Mouse (Mus musculus) kidney, adult 10 weeks (tissue): ENCODE data around the gene Edrf1. TPM values are rescaled to one million over a fixed set of nuclear protein-coding genes. Genes with fewer than 3 reads are reported as not detected.

ENCODE experiments used
- polyA plus RNA-seq: library from polyadenylated mRNA; stranded (reverse); fragments of 350-450 nt; fragmentation: Illumina TruSeq; extraction: RNeasy Lipid Tissue Mini Kit (QIAGEN cat#74804); gene quantifications from one replicate; pipeline ENCODE4 v1.2.3, GENCODE M21; 2014; ENCODE audit warnings: low read depth, low replicate concordance

Gene Edrf1
- polyA plus RNA-seq: 25.9 TPM

DNA sequence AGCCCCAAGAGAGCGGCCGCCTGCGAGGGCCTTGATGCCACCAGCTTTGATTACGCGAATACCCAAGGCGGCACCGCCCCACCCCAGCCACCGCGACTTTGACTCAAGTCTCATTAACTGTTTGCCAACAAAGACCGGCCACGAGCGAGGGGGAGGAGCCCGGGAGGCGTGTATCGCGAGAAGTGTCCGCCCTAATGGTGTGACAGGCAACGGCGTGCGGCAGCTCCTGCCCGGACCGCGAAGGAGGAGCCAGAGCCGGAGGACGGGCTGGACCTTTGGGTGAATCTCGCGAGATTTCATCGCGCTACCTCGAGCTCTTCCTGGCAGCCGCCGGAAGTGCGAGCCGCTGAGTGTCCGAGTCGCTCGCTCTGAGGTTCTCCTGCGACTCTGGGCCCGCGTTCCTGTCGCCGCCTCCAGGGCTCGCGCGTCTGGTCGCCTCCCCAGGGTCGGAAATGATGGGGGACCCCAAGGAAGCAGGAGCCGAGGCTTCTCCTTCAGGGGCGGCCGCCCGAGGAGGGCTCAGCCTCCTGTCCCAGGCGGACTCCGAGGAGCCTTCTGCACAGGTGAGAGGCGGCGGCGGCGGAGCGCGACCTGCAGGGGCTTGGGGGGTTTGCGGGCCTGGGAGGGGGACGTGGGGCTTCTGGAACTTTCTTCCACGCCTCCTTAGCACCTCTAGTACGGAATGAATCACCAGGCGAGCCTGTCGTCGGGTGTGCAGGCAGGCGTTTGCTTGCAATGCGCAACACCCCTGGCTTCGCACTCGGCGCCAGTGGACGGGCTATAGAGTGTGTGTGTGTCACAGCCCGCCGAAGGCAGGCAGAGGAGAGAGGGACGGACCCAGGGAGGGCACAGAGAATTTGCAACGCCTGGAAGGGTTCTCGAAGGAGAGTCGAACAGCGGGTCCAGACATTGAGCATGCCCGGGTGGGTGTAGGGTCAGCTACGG lies at the start of gene Edrf1:
Edrf1 (plus strand) TSS at position 183 of the 945 bp plus-strand sequence.

DNA sequence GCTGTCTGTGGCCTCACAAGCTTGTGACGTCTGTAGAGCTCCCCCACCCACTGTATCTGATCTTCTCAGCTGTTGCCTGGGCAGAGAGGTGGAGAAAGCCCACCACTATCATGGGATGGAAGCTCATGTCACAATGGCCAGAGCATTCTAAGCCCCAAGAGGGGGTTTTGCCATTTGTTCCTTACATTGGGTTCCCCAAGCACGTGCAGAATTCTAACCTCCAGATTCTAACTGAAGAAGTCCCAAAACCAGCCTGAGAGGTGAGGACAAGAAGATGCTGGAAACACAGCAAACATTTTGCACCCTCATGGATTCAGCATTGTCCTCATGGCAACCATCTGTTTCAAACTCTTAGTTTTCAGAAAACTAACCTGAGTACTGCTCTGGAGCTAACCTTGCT lies 35.3 kb upstream of the Edrf1 start, which contains the start of gene Tex36:
Tex36 (minus strand) TSS at position 101 of the 400 bp plus-strand sequence.

DNA sequence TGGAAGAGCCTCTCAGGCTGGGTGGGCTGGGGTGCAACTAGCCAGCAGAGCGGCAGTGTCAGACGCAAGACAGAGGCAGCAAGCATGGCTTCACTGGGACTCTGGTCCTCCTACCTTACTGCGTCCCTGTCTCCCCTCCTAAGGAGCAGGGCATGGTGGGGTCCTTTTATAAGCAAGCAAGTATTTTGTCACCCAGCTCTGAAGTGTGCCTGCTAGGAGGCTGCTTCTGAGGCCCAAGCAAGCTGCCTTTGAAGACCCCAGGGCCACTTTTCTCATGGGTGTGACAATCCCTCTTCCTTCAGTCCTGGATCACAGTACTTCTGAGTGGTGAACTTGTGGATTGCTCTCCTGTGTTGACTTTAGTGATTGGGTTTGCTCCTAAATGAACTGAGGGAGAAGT lies 42.6 kb downstream of the Edrf1 start, which contains the start of gene Mmp21:
Mmp21 (minus strand) TSS at position 101 of the 400 bp plus-strand sequence.

Other genes starting within 250 kb of the Edrf1 start
- not detected for gene Tex36, start 35.4 kb upstream of the Edrf1 start, polyA plus RNA-seq
- not detected for gene Mmp21, start 42.5 kb downstream of the Edrf1 start, polyA plus RNA-seq
- gene Bccip, start 71.8 kb downstream of the Edrf1 start, polyA plus RNA-seq: 117 TPM
- 28.0 TPM for gene Uros, start 72.5 kb downstream of the Edrf1 start, polyA plus RNA-seq
- not detected for gene Fank1, start 139.3 kb downstream of the Edrf1 start, polyA plus RNA-seq
- 8.3 TPM for gene Dhx32, start 145.2 kb downstream of the Edrf1 start, polyA plus RNA-seq